Mouse (Mus musculus) ES-E14 (cell line): ENCODE measurements at regions not wholly inside any gene's neighbourhood (a gene's known extent, or its start where the extent isn't known, plus 50 kb on each side); places are given as distances from the start of the nearest gene placed in this dataset.

Experiments
- CHD2 ChIP-seq: IDR thresholded peaks from 2 replicates; pipeline ENCODE4 v1.6.1; 2014; ENCODE audit warnings: mild to moderate bottlenecking, low read depth, low read length, inconsistent platforms
- ZC3H11A ChIP-seq: IDR thresholded peaks from 2 replicates; pipeline ENCODE4 v1.6.1; 2012; ENCODE audit warnings: low read depth, mild to moderate bottlenecking, inconsistent platforms, low read length, borderline replicate concordance
- ZNF384 ChIP-seq: IDR thresholded peaks from 2 replicates; pipeline ENCODE4 v1.6.1; 2012; ENCODE audit warnings: low read depth, low read length, inconsistent platforms

DNA sequence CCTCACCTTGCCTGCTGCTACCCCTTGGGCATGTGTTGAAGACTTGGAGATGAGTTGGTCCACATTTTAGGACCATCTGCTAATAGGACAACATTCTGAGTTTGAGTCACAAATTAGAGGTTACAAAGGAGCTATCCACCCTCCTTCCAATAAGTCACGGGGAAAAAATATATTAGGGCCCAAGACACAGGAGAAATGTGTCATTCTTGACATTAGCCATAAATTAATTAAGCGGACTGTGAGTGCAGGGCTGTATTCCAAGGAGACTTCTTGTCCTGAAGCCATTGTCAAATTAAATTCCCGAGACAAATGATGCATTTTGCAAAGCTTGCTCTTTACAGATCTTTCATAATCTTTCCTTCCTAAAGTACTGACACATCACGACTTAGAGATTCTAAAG, 79.2 kb downstream of the 1700020N01Rik start:
- TF ChIP-seq CHD2 (no peak), ZNF384 (no peak), ZC3H11A (no peak)
